Mouse (Mus musculus) limb, embryonic 13.5 days (tissue): ENCODE measurements around the gene 4931400O07Rik. TPM values are rescaled to one million over a fixed set of nuclear protein-coding genes. Genes with fewer than 3 reads are reported as not detected.

Source experiments
- ATAC-seq: fragments of 200-750 bp; cut with Nextera tagmentation; 2 replicates; pipeline ENCODE4 v1.8.0; 2017; ENCODE audit warnings: low read depth, moderate number of reproducible peaks, moderate TSS enrichment; ENCODE audit not compliant: low FRiP score
- H3K27ac ChIP-seq: fragments of 300-500 bp; sonication (generic); 2 replicates; pipeline ENCODE4 v1.5.1; 2015; ENCODE audit warnings: inconsistent platforms, mild to moderate bottlenecking, moderate library complexity
- H3K27me3 ChIP-seq: fragments of 300-500 bp; sonication (generic); 2 replicates; pipeline ENCODE4 v1.6.1; 2015; ENCODE audit warnings: mild to moderate bottlenecking, inconsistent platforms
- H3K36me3 ChIP-seq: fragments of 300-500 bp; sonication (generic); 2 replicates; pipeline ENCODE4 v1.6.1; 2015; ENCODE audit warnings: inconsistent platforms, mild to moderate bottlenecking, moderate library complexity
- H3K4me1 ChIP-seq: fragments of 300-500 bp; sonication (generic); 2 replicates; pipeline ENCODE4 v1.6.1; 2015; ENCODE audit warnings: inconsistent platforms
- H3K4me2 ChIP-seq: fragments of 300-500 bp; sonication (generic); replicated peaks from 2 replicates; pipeline ENCODE4 v1.6.1; 2015; ENCODE audit warnings: inconsistent platforms, mild to moderate bottlenecking, moderate library complexity
- H3K4me3 ChIP-seq: fragments of 300-500 bp; sonication (generic); 2 replicates; pipeline ENCODE4 v1.5.1; 2015; ENCODE audit warnings: moderate library complexity, mild to moderate bottlenecking, inconsistent platforms
- H3K9ac ChIP-seq: fragments of 300-500 bp; sonication (generic); 2 replicates; pipeline ENCODE4 v1.6.1; 2015; ENCODE audit warnings: mild to moderate bottlenecking, inconsistent platforms
- H3K9me3 ChIP-seq: fragments of 300-500 bp; sonication (generic); 2 replicates; pipeline ENCODE4 v1.6.1; 2016; ENCODE audit warnings: inconsistent platforms
- WGBS: fragments of 180-500 bp; shearing (Covaris S2); methylation state at CpG from one replicate; pipeline ENCODE4 v1.1.7; 2015; 5-methylcytosine and 5-hydroxymethylcytosine counted together
- polyA plus RNA-seq: library from polyadenylated mRNA; unstranded; fragments of >200 nt; fragmentation: Nextera tagmentation; extraction: Ambion mirVana; gene quantifications from 2 replicates; pipeline ENCODE4 v1.2.1, GENCODE M21; 2015

The 4931400O07Rik gene
- polyA plus RNA-seq: not detected in 2 replicates

DNA sequence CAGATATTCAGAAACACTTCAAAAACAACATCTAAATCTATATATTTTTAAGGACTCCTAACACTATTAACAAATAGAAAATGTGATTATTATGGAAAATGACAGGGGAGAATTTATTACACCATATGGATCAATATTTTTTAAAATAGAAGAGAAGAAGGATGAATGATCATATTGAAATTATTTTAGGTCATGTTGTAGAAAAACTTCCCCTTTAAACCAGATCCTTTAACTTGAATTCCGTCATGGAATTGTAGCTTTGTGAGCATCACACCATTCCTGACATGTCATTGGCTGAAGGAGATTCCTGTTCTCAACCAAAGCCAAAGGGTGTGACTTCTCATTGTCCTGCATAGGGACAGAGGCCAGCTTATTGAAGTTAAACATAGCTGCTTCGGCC lies at the start of gene 4931400O07Rik:
Gene 4931400O07Rik (plus strand): TSS at position 301 of the 400 bp plus-strand sequence.
- H3K9ac ChIP-seq: no peak within 1 kb of the TSS
- H3K27me3 ChIP-seq: no peaks in the 10 kb centered on the region
- H3K9me3 ChIP-seq: no peaks in the 10 kb centered on the region
- no peaks in the 10 kb centered on the region for H3K36me3 ChIP-seq
- H3K4me2 ChIP-seq: no peak within 1 kb of the TSS
- H3K27ac ChIP-seq: no peak within 1 kb of the TSS
- H3K4me1 ChIP-seq: no peaks in the 10 kb centered on the region
- no peak for ATAC-seq
- no peak within 1 kb of the TSS for H3K4me3 ChIP-seq
- WGBS: 82% methylated on average over 2 of the region's 2 CpGs

Other genes starting within 250 kb of the 4931400O07Rik start
- not detected in 2 replicates for gene 4933402E13Rik, start 184.5 kb upstream of the 4931400O07Rik start, polyA plus RNA-seq